Mouse (Mus musculus) liver, embryonic 16.5 days (tissue): Measurements from ENCODE around the gene Thada. TPM values are rescaled to one million over a fixed set of nuclear protein-coding genes. Genes with fewer than 3 reads are reported as not detected.
"Not testable (repeated sequence)": the region's sequence is repeated elsewhere in the genome, so short reads cannot be mapped to it uniquely, and the experiment has no call there.

ENCODE experiments used
- ATAC-seq: fragments of 200-750 bp; cut with Nextera tagmentation; 2 replicates; pipeline ENCODE4 v1.8.0; 2017; ENCODE audit warnings: low read depth, mild to moderate bottlenecking, moderate number of reproducible peaks, moderate library complexity
- H3K27ac ChIP-seq: fragments of 300-500 bp; sonication (generic); 2 replicates; pipeline ENCODE4 v1.5.1; 2014; ENCODE audit warnings: mild to moderate bottlenecking, low read length
- H3K27me3 ChIP-seq: fragments of 300-500 bp; sonication (generic); 2 replicates; pipeline ENCODE4 v1.6.1; 2014; ENCODE audit warnings: low read depth, low read length, mixed read lengths; ENCODE audit not compliant: control insufficient read depth, insufficient read depth
- H3K36me3 ChIP-seq: fragments of 300-500 bp; sonication (generic); 2 replicates; pipeline ENCODE4 v1.6.1; 2014; ENCODE audit warnings: mild to moderate bottlenecking; ENCODE audit not compliant: control insufficient read depth, insufficient read depth
- H3K4me1 ChIP-seq: fragments of 300-500 bp; sonication (generic); 2 replicates; pipeline ENCODE4 v1.6.1; 2014; ENCODE audit warnings: low read depth, low read length, mixed read lengths; ENCODE audit not compliant: control insufficient read depth
- H3K4me2 ChIP-seq: fragments of 300-500 bp; sonication (generic); 2 replicates; pipeline ENCODE4 v1.6.1; 2014; ENCODE audit warnings: low read depth, low read length, mixed read lengths
- H3K4me3 ChIP-seq: fragments of 300-500 bp; sonication (generic); 2 replicates; pipeline ENCODE4 v1.5.1; 2014; ENCODE audit warnings: low read depth, mild to moderate bottlenecking, low read length
- H3K9ac ChIP-seq: fragments of 300-500 bp; sonication (generic); 2 replicates; pipeline ENCODE4 v1.6.1; 2014; ENCODE audit warnings: low read depth, low read length
- H3K9me3 ChIP-seq: fragments of 300-500 bp; sonication (generic); replicated peaks from 2 replicates; pipeline ENCODE4 v1.6.1; 2016; ENCODE audit warnings: low read length; ENCODE audit not compliant: control insufficient read depth
- WGBS: fragments of 180-500 bp; shearing (Covaris S2); extraction: QIAGEN DNeasy Blood & Tissue Kit; methylation state at CpG from one replicate; pipeline ENCODE4 v1.1.7; 2014; ENCODE audit not compliant: insufficient replicate concordance; 5-methylcytosine and 5-hydroxymethylcytosine counted together
- polyA plus RNA-seq: library from polyadenylated mRNA; unstranded; fragments of >200 nt; fragmentation: Nextera tagmentation; extraction: Ambion mirVana; gene quantifications from 2 replicates; pipeline ENCODE4 v1.2.1, GENCODE M21; 2015

The Thada gene
- polyA plus RNA-seq, 1 experiment from 2014 or later = 2.2 TPM

DNA sequence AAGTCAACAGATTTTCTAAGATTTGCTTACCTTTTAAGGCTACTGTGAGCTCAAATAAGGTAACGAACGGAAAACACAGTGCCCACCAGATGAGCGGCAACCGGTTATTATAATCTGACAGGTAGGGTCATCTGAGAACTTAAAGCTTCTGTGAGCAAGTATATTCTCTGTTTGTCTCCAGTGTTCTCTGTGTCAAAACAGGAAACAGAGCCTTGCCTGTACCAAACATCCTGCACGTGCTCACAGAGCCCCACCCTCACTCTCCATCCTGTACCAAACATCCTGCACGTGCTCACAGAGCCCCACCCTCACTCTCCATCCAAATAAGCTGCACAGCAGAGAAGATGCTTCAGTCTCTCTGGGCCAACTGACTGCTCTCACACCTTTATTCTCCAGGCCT lies 152.5 kb downstream of the Thada start:
- no peak overlapping the region for H3K4me2 ChIP-seq
- H3K9me3 ChIP-seq = no peaks in the 10 kb centered on the region
- no peak overlapping the region for H3K9ac ChIP-seq
- 68% methylated on average over 6 of the region's 6 CpGs for WGBS
- no peaks in the 10 kb centered on the region; the same call in 1 of the 2 replicates for H3K36me3 ChIP-seq
- no peaks in the 10 kb centered on the region for H3K4me1 ChIP-seq
- no peak for ATAC-seq
- H3K27ac ChIP-seq = no peak overlapping the region
- no peaks in the 10 kb centered on the region for H3K27me3 ChIP-seq
- no peak overlapping the region for H3K4me3 ChIP-seq

DNA sequence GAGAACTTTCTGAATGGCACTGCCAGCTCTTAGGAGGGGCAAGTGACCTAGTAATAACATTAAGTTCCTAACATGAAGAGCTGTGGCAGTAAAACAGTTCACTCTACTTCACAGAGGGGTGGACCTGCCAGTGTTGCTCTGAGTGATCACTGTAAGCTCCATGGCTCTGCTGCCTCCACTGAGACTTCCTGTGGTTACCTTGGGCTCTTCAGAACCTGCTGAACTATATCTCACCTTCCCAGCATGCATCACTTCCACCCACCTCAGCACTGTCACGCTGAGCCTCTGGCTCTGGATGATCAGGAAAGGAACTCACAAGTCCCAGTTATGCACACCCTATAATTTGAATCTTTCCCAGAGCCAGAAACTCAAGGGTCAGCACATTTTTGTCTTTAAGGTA lies 159.9 kb downstream of the Thada start:
- Histone ChIP-seq H3K9me3 (no peaks in the 10 kb centered on the region), H3K4me3 (no peak overlapping the region), H3K27ac (no peak overlapping the region), H3K4me2 (no peak overlapping the region), H3K27me3 (no peaks in the 10 kb centered on the region), H3K36me3 (no peaks in the 10 kb centered on the region; the same call in 1 of the 2 replicates), H3K4me1 (no peaks in the 10 kb centered on the region), H3K9ac (no peak overlapping the region)
- ATAC-seq = no peak
- WGBS = 77% methylated on average over 1 of the region's 1 CpGs

DNA sequence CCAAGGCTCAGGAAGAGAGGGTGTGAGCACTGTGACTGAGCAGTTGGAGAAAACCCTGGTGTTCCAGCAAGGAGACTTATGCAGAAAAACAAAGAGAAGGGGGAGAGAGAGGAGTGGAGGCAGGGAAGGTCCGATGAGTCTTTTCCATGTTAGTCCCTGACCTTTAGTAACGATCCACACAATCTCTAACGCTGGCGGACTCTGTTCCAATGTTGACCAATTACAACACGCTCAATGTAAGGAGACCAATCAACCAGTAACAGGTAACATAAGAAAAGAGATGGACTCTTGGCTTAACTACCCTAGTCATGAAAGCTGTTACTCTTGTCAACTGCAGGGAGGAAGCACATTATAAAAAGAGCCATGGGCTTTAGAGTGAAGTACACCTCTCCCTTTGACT lies 160.9 kb downstream of the Thada start:
- H3K9me3 ChIP-seq = no peaks in the 10 kb centered on the region
- H3K9ac ChIP-seq = no peak overlapping the region
- ATAC-seq = peak; percentile 72
- H3K4me1 ChIP-seq = no peaks in the 10 kb centered on the region
- H3K27me3 ChIP-seq = no peaks in the 10 kb centered on the region
- no peaks in the 10 kb centered on the region; the same call in 1 of the 2 replicates for H3K36me3 ChIP-seq
- WGBS = 79% methylated on average over 5 of the region's 5 CpGs
- H3K27ac ChIP-seq = peak overlapping the region; percentile 48; the same call in 1 of the 2 replicates
- H3K4me2 ChIP-seq = no peak overlapping the region; the same call in 1 of the 2 replicates
- H3K4me3 ChIP-seq = no peak overlapping the region

DNA sequence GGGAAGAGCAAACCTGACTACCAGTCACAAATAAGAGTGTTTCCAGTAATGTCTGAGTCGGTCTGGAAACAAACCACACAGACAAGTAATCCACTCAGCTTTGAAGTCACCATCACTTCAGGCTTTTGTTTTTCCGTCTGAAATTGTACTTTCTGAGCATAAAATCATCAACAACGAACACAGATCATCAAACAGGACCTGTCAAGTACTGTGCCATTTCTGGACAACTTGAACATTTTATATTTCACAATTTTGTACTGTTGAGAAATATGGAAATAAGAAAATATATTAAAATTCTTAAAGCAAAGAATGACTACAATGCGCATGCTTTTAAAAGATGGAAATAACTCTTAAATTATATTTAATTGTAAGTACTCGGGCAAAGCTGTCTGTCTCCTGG lies 161.9 kb downstream of the Thada start:
- 84% methylated on average over 5 of the region's 5 CpGs for WGBS
- no peak for ATAC-seq
- no peak overlapping the region for H3K27ac ChIP-seq
- H3K4me1 ChIP-seq = no peaks in the 10 kb centered on the region
- H3K4me3 ChIP-seq = no peak overlapping the region
- H3K9ac ChIP-seq = no peak overlapping the region
- H3K9me3 ChIP-seq = no peaks in the 10 kb centered on the region
- H3K4me2 ChIP-seq = no peak overlapping the region
- H3K36me3 ChIP-seq = no peaks in the 10 kb centered on the region; the same call in 1 of the 2 replicates
- H3K27me3 ChIP-seq = no peaks in the 10 kb centered on the region

DNA sequence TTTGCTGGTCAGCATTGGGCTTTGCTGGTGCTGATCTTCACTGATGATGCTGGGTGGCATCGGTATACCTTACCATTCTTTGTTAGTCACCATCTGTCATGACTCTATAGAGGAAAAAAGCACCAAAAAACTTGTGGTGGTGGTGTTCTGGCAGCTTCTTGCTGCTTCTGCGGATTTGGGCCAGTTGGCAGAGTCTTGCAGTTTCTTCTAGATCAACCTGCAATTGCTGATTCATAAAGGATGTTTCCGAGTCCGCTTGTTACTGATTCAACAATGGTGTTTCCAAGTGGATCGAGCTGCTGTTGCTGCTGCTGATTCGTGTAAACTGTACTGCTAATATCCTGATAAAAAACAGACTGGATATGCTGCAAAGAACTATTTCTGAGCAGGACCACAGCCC lies 168.0 kb downstream of the Thada start:
- Histone ChIP-seq H3K4me1 (no peaks in the 10 kb centered on the region), H3K9me3 (no peaks in the 10 kb centered on the region), H3K27me3 (no peaks in the 10 kb centered on the region), H3K27ac (no peak overlapping the region), H3K36me3 (no peaks in the 10 kb centered on the region), H3K4me3 (no peak overlapping the region), H3K9ac (no peak overlapping the region), H3K4me2 (no peak overlapping the region)
- ATAC-seq = no peak
- 81% methylated on average over 6 of the region's 6 CpGs for WGBS

DNA sequence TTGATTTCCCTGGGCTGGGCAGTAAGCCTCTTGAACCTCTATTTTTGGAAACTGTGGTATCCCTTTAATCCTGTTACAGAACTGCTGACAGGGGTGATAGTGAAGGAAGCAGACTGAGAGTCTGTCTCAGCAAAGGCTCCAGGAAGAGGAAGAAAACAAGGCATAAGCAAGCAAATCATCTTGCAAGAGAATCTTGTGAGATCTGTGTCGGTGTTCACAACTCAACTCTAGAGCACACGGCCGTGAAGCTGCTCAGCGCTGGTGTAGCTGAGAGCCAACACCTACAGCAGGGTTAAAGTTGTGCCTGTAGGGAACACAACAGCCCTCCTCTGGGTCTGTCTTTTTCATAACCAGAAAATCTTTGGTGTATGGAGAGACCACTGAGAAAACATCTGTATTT lies 172.8 kb downstream of the Thada start:
- Histone ChIP-seq H3K9ac (no peak overlapping the region), H3K4me1 (no peaks in the 10 kb centered on the region), H3K27me3 (no peaks in the 10 kb centered on the region), H3K27ac (no peak overlapping the region), H3K4me3 (no peak overlapping the region), H3K9me3 (no peaks in the 10 kb centered on the region), H3K4me2 (no peak overlapping the region), H3K36me3 (no peaks in the 10 kb centered on the region)
- ATAC-seq = no peak
- WGBS = 69% methylated on average over 4 of the region's 4 CpGs

DNA sequence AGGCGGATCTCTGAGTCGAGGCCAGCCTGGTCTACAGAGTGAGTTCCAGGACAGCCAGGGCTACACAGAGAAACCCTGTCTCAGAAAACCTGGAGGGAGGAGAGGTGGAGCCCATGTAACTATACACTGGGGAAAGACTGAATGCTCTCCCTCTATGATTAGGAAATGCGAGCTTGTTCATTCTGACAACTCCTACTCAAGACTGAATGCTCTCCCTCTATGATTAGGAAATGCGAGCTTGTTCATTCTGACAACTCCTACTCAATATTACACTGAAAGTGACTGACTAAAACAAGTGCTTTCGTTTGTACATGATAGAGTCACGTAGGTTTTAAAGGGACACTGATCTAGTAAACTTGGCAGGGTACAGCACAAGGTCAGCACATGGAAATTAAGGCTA lies 174.8 kb downstream of the Thada start:
- WGBS = 76% methylated on average over 6 of the region's 6 CpGs

DNA sequence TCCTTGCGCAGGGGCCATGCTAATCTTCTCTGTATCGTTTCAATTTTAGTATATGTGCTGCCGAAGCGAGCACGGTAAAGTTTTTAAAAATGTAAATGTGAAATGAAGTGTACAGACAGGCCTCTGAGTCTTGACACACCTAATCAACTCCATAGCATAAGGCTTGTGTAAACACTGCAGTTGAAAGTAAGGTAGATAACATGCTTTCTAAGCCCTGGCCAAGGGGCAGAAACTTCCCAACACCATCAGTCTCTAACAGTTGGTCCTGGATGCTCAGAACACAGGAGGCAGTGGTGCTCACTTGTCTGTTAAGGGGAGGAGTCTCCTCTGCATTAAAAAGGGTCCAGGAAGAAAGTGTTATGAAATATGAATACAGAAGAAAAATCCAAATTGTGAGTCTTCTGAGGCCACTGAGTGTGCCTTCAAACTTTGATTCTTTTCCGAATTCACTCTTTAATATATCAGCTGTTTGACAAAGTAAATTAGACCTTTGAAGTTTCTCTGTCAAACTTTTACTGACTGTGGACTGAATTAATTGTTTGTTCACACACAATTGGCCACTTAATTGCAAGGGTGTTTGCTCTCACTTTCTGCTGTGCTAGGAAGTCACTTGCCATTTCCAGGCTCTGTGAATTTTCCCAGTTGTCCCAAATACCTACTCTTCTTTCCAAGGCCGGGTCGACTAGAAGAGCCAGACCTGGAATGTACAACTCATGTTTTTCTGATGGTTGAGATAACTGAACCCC lies 178.2 kb downstream of the Thada start:
- no peaks in the 10 kb centered on the region for H3K9me3 ChIP-seq
- no peak overlapping the region for H3K4me2 ChIP-seq
- H3K4me1 ChIP-seq = no peaks in the 10 kb centered on the region
- no peak overlapping the region for H3K27ac ChIP-seq
- H3K9ac ChIP-seq = no peak overlapping the region
- 79% methylated on average over 8 of the region's 8 CpGs for WGBS
- H3K27me3 ChIP-seq = no peaks in the 10 kb centered on the region
- no peaks in the 10 kb centered on the region for H3K36me3 ChIP-seq
- no peak for ATAC-seq
- no peak overlapping the region for H3K4me3 ChIP-seq

More for the DNA sequence above, 174.8 kb downstream of the Thada start:
- not testable (repeated sequence) for H3K9me3 ChIP-seq, H3K4me1 ChIP-seq, H3K36me3 ChIP-seq, H3K4me3 ChIP-seq, H3K27me3 ChIP-seq, H3K27ac ChIP-seq, H3K4me2 ChIP-seq, ATAC-seq, H3K9ac ChIP-seq

DNA sequence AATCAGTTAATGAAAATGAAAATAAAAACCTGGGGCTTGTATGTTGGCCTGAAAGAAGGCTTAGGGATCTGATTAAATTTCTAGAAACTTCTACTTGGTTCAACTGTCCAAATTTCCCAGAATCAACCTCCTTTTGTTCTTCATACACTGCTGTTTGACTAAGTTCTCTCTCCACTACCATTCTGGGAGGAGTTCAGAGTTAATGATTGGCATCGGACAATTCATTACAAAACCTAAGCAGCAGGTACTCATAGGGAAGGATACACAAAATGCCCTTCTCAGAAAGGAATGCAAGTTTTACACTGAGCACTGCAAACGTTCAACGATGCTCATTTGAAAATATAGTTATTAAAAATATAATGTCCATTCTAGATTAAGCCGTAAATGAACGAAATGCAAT lies 179.5 kb downstream of the Thada start:
- H3K9ac ChIP-seq = no peak overlapping the region
- H3K4me1 ChIP-seq = no peaks in the 10 kb centered on the region
- no peak for ATAC-seq
- no peaks in the 10 kb centered on the region for H3K27me3 ChIP-seq
- no peak overlapping the region for H3K4me3 ChIP-seq
- H3K4me2 ChIP-seq = no peak overlapping the region
- 83% methylated on average over 5 of the region's 5 CpGs for WGBS
- H3K9me3 ChIP-seq = no peaks in the 10 kb centered on the region
- no peaks in the 10 kb centered on the region for H3K36me3 ChIP-seq
- H3K27ac ChIP-seq = no peak overlapping the region
